Mouse (Mus musculus) forebrain, embryonic 12.5 days (tissue): ENCODE results near the gene Nek6. TPM values are rescaled to one million over a fixed set of nuclear protein-coding genes. Genes with fewer than 3 reads are reported as not detected.

Experiments used
- ATAC-seq: fragments of 200-750 bp; cut with Nextera tagmentation; 2 replicates; pipeline ENCODE4 v1.8.0; 2017; ENCODE audit warnings: moderate TSS enrichment; ENCODE audit not compliant: low FRiP score
- H3K27ac ChIP-seq: fragments of 300-500 bp; sonication (generic); 2 replicates; pipeline ENCODE4 v1.5.1; 2016; ENCODE audit warnings: mild to moderate bottlenecking
- H3K27me3 ChIP-seq: fragments of 300-500 bp; sonication (generic); 2 replicates; pipeline ENCODE4 v1.6.1; 2016; ENCODE audit warnings: mild to moderate bottlenecking
- H3K36me3 ChIP-seq: fragments of 300-500 bp; sonication (generic); replicated peaks from 2 replicates; pipeline ENCODE4 v1.6.1; 2016; ENCODE audit warnings: mild to moderate bottlenecking
- H3K4me1 ChIP-seq: fragments of 300-500 bp; sonication (generic); 2 replicates; pipeline ENCODE4 v1.6.1; 2016
- H3K4me2 ChIP-seq: fragments of 300-500 bp; sonication (generic); 2 replicates; pipeline ENCODE4 v1.6.1; 2016; ENCODE audit warnings: mild to moderate bottlenecking, moderate library complexity
- H3K4me3 ChIP-seq: fragments of 300-500 bp; sonication (generic); replicated peaks from 2 replicates; pipeline ENCODE4 v1.5.1; 2016; ENCODE audit warnings: mild to moderate bottlenecking
- H3K9ac ChIP-seq: fragments of 300-500 bp; sonication (generic); 2 replicates; pipeline ENCODE4 v1.6.1; 2016; ENCODE audit warnings: mild to moderate bottlenecking
- H3K9me3 ChIP-seq: fragments of 300-500 bp; sonication (generic); 2 replicates; pipeline ENCODE4 v1.6.1; 2016
- WGBS: fragments of 180-500 bp; shearing (Covaris S2); methylation state at CpG from one replicate; pipeline ENCODE4 v1.1.7; 2016; 5-methylcytosine and 5-hydroxymethylcytosine counted together
- polyA plus RNA-seq: library from polyadenylated mRNA; unstranded; fragments of >200 nt; fragmentation: Nextera tagmentation; extraction: Ambion mirVana; gene quantifications from 2 replicates; pipeline ENCODE4 v1.2.1, GENCODE M21; 2016

Nek6 gene
- polyA plus RNA-seq, 1 experiment from 2014 or later: 125 TPM

DNA sequence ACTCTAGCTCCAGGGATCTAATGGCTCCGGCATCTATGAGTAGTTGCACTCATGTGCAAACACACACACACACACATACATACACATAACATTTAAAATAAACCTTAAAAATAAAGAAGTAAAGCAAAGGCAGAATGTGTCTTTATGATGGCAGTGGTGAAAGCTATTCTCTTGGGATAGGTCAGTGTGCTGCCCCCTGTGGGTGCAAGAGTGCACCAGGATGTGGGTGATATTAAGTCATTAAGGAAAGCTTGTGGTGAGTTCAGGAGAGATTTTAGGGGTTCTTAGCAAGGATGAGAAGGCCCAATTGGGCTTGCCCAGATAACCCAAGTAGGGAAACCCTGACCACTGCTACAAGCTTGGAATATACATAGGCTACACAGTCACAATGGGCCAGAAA lies 86.5 kb downstream of the Nek6 start:
- Histone ChIP-seq H3K4me3 (no peak overlapping the region), H3K4me1 (peaks cover 15% of the 10 kb centered on the region; the same call in 1 of the 2 replicates), H3K4me2 (no peak overlapping the region), H3K9me3 (no peaks in the 10 kb centered on the region), H3K36me3 (peaks cover 6% of the 10 kb centered on the region; the same call in 1 of the 2 replicates), H3K27me3 (no peaks in the 10 kb centered on the region), H3K27ac (no peak overlapping the region), H3K9ac (no peak overlapping the region)
- WGBS: 100% methylated on average over 1 of the region's 1 CpGs
- no peak for ATAC-seq

GRCm38 (mm10) chr2:38598395-38598794 lies 87.0 kb downstream of the Nek6 start:
- Histone ChIP-seq H3K4me3 (no peak overlapping the region), H3K4me2 (no peak overlapping the region), H3K27ac (no peak overlapping the region), H3K27me3 (no peaks in the 10 kb centered on the region), H3K9ac (no peak overlapping the region), H3K9me3 (no peaks in the 10 kb centered on the region), H3K4me1 (peaks cover 17% of the 10 kb centered on the region; the same call in 1 of the 2 replicates), H3K36me3 (peaks cover 6% of the 10 kb centered on the region; the same call in 1 of the 2 replicates)
- WGBS: 94% methylated on average over 2 of the region's 2 CpGs
- ATAC-seq: no peak

GRCm38 (mm10) chr2:38600842-38601241 lies 89.4 kb downstream of the Nek6 start:
- Histone ChIP-seq H3K4me2 (no peak overlapping the region), H3K4me1 (peaks cover 8% of the 10 kb centered on the region; the same call in 1 of the 2 replicates), H3K36me3 (peaks cover 3% of the 10 kb centered on the region; the same call in 1 of the 2 replicates), H3K27me3 (no peaks in the 10 kb centered on the region), H3K9me3 (no peaks in the 10 kb centered on the region), H3K9ac (no peak overlapping the region), H3K27ac (no peak overlapping the region), H3K4me3 (no peak overlapping the region)
- no peak for ATAC-seq

- peaks cover 30% of the 10 kb centered on the region for H3K4me1 ChIP-seq
- no peak overlapping the region for H3K4me3 ChIP-seq
- H3K4me2 ChIP-seq: no peak overlapping the region
- no peaks in the 10 kb centered on the region for H3K9me3 ChIP-seq
- no peak for ATAC-seq
- no peak overlapping the region for H3K27ac ChIP-seq
- H3K36me3 ChIP-seq: peaks cover 7% of the 10 kb centered on the region; the same call in 1 of the 2 replicates
- WGBS: 83% methylated on average over 1 of the region's 1 CpGs
- no peaks in the 10 kb centered on the region for H3K27me3 ChIP-seq
- no peak overlapping the region for H3K9ac ChIP-seq
Observed at GRCm38 (mm10) chr2:38607716-38608115, 96.3 kb downstream of the Nek6 start.

DNA sequence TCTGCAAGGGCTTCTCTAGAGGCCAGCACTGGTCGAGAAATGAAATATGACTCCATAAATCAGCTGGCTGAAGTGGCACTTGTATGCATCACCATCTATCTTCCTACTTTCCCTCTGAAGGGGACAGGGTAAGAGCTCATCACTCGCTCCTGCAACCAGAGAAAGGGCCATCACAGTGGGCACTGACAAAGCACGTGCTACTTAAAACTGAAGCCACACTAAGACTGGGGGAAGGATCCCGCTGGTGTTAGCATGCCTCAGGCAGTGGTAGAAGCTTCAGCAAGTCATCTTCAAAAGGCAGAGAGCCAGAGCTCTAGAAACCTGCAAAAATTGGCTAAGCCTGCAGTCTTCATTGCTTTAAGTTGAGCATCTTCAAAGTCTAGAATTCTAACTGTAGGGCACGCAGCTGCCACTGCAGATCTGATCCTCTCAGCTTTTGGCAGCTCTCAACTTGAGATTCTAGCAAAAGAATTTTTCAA lies 97.4 kb downstream of the Nek6 start:
- Histone ChIP-seq H3K9me3 (no peaks in the 10 kb centered on the region), H3K27ac (peak overlapping the region; percentile 71), H3K4me3 (no peak overlapping the region), H3K27me3 (no peaks in the 10 kb centered on the region), H3K9ac (no peak overlapping the region), H3K4me2 (no peak overlapping the region), H3K4me1 (peaks cover 31% of the 10 kb centered on the region), H3K36me3 (peaks cover 13% of the 10 kb centered on the region)
- 0 out of 2 replicates have a peak, but pooled peaks have one; percentile 45 for ATAC-seq
- WGBS: 55% methylated on average over 5 of the region's 5 CpGs

- H3K9ac ChIP-seq: no peak overlapping the region
- no peaks in the 10 kb centered on the region for H3K9me3 ChIP-seq
- no peaks in the 10 kb centered on the region for H3K27me3 ChIP-seq
- no peak overlapping the region for H3K4me3 ChIP-seq
- H3K4me1 ChIP-seq: peaks cover 31% of the 10 kb centered on the region
- WGBS: 26% methylated on average over 11 of the region's 11 CpGs
- H3K36me3 ChIP-seq: peaks cover 13% of the 10 kb centered on the region
- H3K27ac ChIP-seq: peak overlapping the region; percentile 71
- H3K4me2 ChIP-seq: no peak overlapping the region
- ATAC-seq: peak; percentile 89
Observed at GRCm38 (mm10) chr2:38609310-38609709, 97.9 kb downstream of the Nek6 start.

GRCm38 (mm10) chr2:38610161-38610560 lies 98.7 kb downstream of the Nek6 start:
- H3K4me2 ChIP-seq: no peak overlapping the region
- H3K4me3 ChIP-seq: no peak overlapping the region
- 65% methylated on average over 2 of the region's 2 CpGs for WGBS
- no peak for ATAC-seq
- peaks cover 13% of the 10 kb centered on the region for H3K36me3 ChIP-seq
- H3K9me3 ChIP-seq: no peaks in the 10 kb centered on the region
- no peaks in the 10 kb centered on the region for H3K27me3 ChIP-seq
- peaks cover 39% of the 10 kb centered on the region for H3K4me1 ChIP-seq
- H3K27ac ChIP-seq: peak overlapping the region; percentile 63
- H3K9ac ChIP-seq: no peak overlapping the region

GRCm38 (mm10) chr2:38612596-38612995 lies 101.2 kb downstream of the Nek6 start:
- ATAC-seq: no peak
- Histone ChIP-seq H3K27ac (no peak overlapping the region), H3K4me2 (no peak overlapping the region), H3K27me3 (no peaks in the 10 kb centered on the region), H3K36me3 (peaks cover 15% of the 10 kb centered on the region), H3K9ac (no peak overlapping the region), H3K9me3 (no peaks in the 10 kb centered on the region), H3K4me1 (peaks cover 61% of the 10 kb centered on the region), H3K4me3 (no peak overlapping the region)
- WGBS: 84% methylated on average over 6 of the region's 6 CpGs

GRCm38 (mm10) chr2:38613576-38613975 lies 102.1 kb downstream of the Nek6 start:
- Histone ChIP-seq H3K27me3 (no peaks in the 10 kb centered on the region), H3K4me3 (no peak overlapping the region), H3K36me3 (peaks cover 20% of the 10 kb centered on the region), H3K9ac (no peak overlapping the region), H3K27ac (no peak overlapping the region), H3K9me3 (no peaks in the 10 kb centered on the region), H3K4me1 (peaks cover 57% of the 10 kb centered on the region), H3K4me2 (no peak overlapping the region)
- ATAC-seq: no peak
- WGBS: 93% methylated on average over 3 of the region's 3 CpGs

DNA sequence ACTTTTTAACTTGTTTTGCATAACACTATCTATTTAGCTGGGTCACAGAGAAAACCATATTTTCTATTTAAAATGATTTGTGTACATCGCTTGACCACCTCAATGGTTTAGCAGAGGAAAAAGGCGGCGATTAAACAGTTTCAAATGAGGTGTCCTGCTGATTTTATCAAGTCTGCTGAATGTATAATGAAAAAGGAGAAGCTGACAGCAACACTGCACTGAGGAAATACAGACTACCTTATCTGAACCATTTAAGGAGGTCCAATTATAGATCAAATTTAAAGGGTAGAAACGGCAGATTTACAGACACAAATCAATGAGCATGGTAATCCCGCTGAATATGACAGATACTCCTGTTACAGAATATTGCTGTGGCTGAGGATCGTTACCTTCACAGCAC lies 103.0 kb downstream of the Nek6 start:
- H3K4me3 ChIP-seq: no peak overlapping the region
- H3K36me3 ChIP-seq: peaks cover 24% of the 10 kb centered on the region
- no peak for ATAC-seq
- no peaks in the 10 kb centered on the region for H3K27me3 ChIP-seq
- H3K4me1 ChIP-seq: peaks cover 48% of the 10 kb centered on the region
- H3K27ac ChIP-seq: peak overlapping the region; percentile 72
- 67% methylated on average over 6 of the region's 6 CpGs for WGBS
- H3K9ac ChIP-seq: no peak overlapping the region
- no peak overlapping the region for H3K4me2 ChIP-seq
- H3K9me3 ChIP-seq: no peaks in the 10 kb centered on the region

GRCm38 (mm10) chr2:38616072-38616471 lies 104.6 kb downstream of the Nek6 start:
- H3K36me3 ChIP-seq: peaks cover 18% of the 10 kb centered on the region
- H3K9ac ChIP-seq: no peak overlapping the region
- ATAC-seq: no peak
- H3K27me3 ChIP-seq: no peaks in the 10 kb centered on the region
- H3K4me2 ChIP-seq: no peak overlapping the region
- H3K4me3 ChIP-seq: no peak overlapping the region
- H3K27ac ChIP-seq: peak overlapping the region; percentile 69
- H3K9me3 ChIP-seq: no peaks in the 10 kb centered on the region
- 53% methylated on average over 4 of the region's 4 CpGs for WGBS
- H3K4me1 ChIP-seq: peaks cover 43% of the 10 kb centered on the region

GRCm38 (mm10) chr2:38616956-38617872 lies 105.8 kb downstream of the Nek6 start:
- H3K4me1 ChIP-seq: peaks cover 55% of the 10 kb centered on the region
- H3K36me3 ChIP-seq: peaks cover 18% of the 10 kb centered on the region
- WGBS: 92% methylated on average over 5 of the region's 5 CpGs
- H3K27me3 ChIP-seq: no peaks in the 10 kb centered on the region
- no peak overlapping the region for H3K4me3 ChIP-seq
- H3K9me3 ChIP-seq: no peaks in the 10 kb centered on the region
- H3K4me2 ChIP-seq: no peak overlapping the region
- ATAC-seq: no peak
- H3K27ac ChIP-seq: no peak overlapping the region
- H3K9ac ChIP-seq: no peak overlapping the region

- Histone ChIP-seq H3K27me3 (no peaks in the 10 kb centered on the region), H3K4me3 (no peak overlapping the region), H3K36me3 (peaks cover 12% of the 10 kb centered on the region), H3K4me2 (no peak overlapping the region), H3K27ac (no peak overlapping the region), H3K4me1 (peaks cover 53% of the 10 kb centered on the region), H3K9me3 (no peaks in the 10 kb centered on the region), H3K9ac (no peak overlapping the region)
- no peak for ATAC-seq
- 94% methylated on average over 4 of the region's 4 CpGs for WGBS
Observed at GRCm38 (mm10) chr2:38619777-38620176, 108.3 kb downstream of the Nek6 start.
